Mouse (Mus musculus): ENCODE results near the gene Arl5a. TPM values are rescaled to one million over a fixed set of nuclear protein-coding genes. Genes with fewer than 3 reads are reported as not detected.

Arl5a gene
- polyA plus RNA-seq, 1 experiment from 2014 or later = 31.1 TPM

DNA sequence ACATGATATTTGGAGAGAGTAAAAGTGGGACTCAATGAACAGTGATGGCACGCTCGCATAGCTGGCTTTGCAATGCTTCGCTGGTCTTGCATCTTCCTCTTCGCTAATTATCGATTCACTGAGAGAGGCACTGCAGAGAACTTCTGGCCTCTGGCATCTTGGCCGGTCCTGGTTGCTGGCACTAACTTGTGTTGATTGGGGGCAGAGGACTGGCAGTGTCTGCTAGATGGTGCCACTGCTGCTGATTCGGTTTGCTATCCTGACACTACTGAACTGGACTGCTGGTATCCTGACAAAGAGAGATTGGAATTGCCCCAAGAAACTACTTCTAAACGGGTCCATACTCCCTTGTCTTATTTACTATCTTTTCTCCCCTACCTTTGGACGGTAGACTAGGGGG is 63.6 kb downstream of the Arl5a start:
- Histone ChIP-seq H3K4me1 (replicated peaks; ENCODE audit: control insufficient read depth, insufficient read depth, low read length) (no peaks in the 10 kb centered on the region), H3K4me3 (ENCODE audit: low read depth, low read length) (no peak overlapping the region), H3K27ac (ENCODE audit: low read depth, low read length) (no peak overlapping the region), H3K9me3 (ENCODE audit: control insufficient read depth) (no peaks in the 10 kb centered on the region), H3K4me2 (replicated peaks; ENCODE audit: low read depth) (no peak overlapping the region), H3K9ac (ENCODE audit: low read depth, low read length) (no peak overlapping the region), H3K27me3 (replicated peaks; ENCODE audit: control insufficient read depth, insufficient read depth, low read length) (no peaks in the 10 kb centered on the region), H3K36me3 (ENCODE audit: control insufficient read depth, insufficient read depth) (no peaks in the 10 kb centered on the region)
- ATAC-seq = no peak
- 88% methylated on average over 9 of the region's 9 CpGs for WGBS
- TF ChIP-seq CTCF (IDR thresholded peaks at IDR 0.05; ENCODE audit: low read depth) = no peak

DNA sequence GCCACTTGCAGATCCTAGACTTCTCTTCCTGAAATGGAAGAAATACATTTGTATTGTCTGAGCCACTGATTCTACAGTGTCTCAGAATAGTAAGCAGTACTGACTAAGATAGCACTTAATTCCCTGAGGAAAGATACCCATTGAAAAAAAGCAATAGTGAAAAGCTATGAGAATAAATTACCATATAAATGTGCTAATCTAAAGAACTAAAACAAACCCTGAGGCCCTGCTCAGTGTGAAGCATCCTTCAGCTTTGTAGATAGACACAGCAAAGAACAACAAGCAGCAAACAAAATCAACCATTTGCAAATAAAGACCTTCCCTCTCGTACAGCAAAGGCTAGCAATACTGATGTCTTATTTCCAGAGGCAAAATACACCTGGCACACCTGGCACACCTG is 65.0 kb downstream of the Arl5a start:
- no peak overlapping the region for H3K27ac ChIP-seq (ENCODE audit: low read depth, low read length)
- H3K4me1 ChIP-seq (replicated peaks; ENCODE audit: control insufficient read depth, insufficient read depth, low read length) = no peaks in the 10 kb centered on the region
- H3K9ac ChIP-seq (ENCODE audit: low read depth, low read length) = no peak overlapping the region
- H3K4me3 ChIP-seq (ENCODE audit: low read depth, low read length) = no peak overlapping the region
- no peaks in the 10 kb centered on the region for H3K36me3 ChIP-seq (ENCODE audit: control insufficient read depth, insufficient read depth)
- 82% methylated on average over 1 of the region's 1 CpGs for WGBS
- no peaks in the 10 kb centered on the region for H3K9me3 ChIP-seq (ENCODE audit: control insufficient read depth)
- no peak for ATAC-seq
- H3K4me2 ChIP-seq (replicated peaks; ENCODE audit: low read depth) = no peak overlapping the region
- TF ChIP-seq CTCF (IDR thresholded peaks at IDR 0.05; ENCODE audit: low read depth) = no peak
- no peaks in the 10 kb centered on the region for H3K27me3 ChIP-seq (replicated peaks; ENCODE audit: control insufficient read depth, insufficient read depth, low read length)

DNA sequence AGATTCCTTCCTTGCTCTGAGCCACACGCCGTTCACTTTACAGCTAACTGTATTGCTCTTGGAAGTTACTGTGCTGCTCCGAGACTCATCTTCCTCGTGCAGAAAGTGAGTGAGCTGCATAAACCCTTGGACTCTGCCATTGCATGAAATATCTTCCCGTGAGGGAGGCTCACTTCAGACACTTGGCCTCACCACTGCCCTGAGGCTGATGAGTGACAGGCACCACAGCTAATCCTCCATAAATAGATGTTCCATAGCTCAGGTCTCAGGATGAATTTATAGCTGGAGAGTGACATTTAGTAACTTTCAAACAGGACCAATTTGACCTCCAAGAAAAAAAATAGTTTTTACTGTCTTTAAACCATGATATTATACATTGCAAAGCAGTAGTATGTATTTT is 66.5 kb downstream of the Arl5a start:
- no peak for ATAC-seq
- Histone ChIP-seq H3K9ac (ENCODE audit: low read depth, low read length) (no peak overlapping the region), H3K4me3 (ENCODE audit: low read depth, low read length) (no peak overlapping the region), H3K4me1 (replicated peaks; ENCODE audit: control insufficient read depth, insufficient read depth, low read length) (no peaks in the 10 kb centered on the region), H3K27me3 (replicated peaks; ENCODE audit: control insufficient read depth, insufficient read depth, low read length) (no peaks in the 10 kb centered on the region), H3K4me2 (replicated peaks; ENCODE audit: low read depth) (no peak overlapping the region), H3K27ac (ENCODE audit: low read depth, low read length) (no peak overlapping the region), H3K36me3 (ENCODE audit: control insufficient read depth, insufficient read depth) (no peaks in the 10 kb centered on the region), H3K9me3 (ENCODE audit: control insufficient read depth) (no peaks in the 10 kb centered on the region)
- 76% methylated on average over 5 of the region's 5 CpGs for WGBS
- TF ChIP-seq CTCF (IDR thresholded peaks at IDR 0.05; ENCODE audit: low read depth) = no peak

DNA sequence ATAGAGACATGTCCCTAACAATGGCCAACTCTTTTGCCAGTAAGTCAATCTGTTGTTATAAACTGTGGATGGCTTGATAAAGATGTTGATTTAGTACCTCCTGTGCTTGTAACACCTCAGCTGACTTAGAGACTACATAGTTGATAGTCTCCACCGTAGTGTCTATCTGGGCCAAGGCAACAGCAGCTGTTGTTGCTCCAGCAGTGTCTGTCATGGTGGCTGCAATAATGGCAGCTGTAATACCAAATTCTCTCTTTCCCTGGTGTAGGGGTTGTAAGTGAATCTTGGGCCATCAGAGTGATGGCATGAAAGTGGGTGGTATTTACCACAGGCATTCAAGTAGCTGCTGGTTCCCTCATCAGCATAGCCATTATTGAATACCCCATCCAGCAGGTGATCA is 73.7 kb downstream of the Arl5a start:
- no peak for ATAC-seq
- Histone ChIP-seq H3K4me1 (replicated peaks; ENCODE audit: control insufficient read depth, insufficient read depth, low read length) (no peaks in the 10 kb centered on the region), H3K4me3 (ENCODE audit: low read depth, low read length) (no peak overlapping the region), H3K9me3 (ENCODE audit: control insufficient read depth) (no peaks in the 10 kb centered on the region), H3K36me3 (ENCODE audit: control insufficient read depth, insufficient read depth) (no peaks in the 10 kb centered on the region), H3K27me3 (replicated peaks; ENCODE audit: control insufficient read depth, insufficient read depth, low read length) (no peaks in the 10 kb centered on the region), H3K9ac (ENCODE audit: low read depth, low read length) (no peak overlapping the region), H3K4me2 (replicated peaks; ENCODE audit: low read depth) (no peak overlapping the region), H3K27ac (ENCODE audit: low read depth, low read length) (no peak overlapping the region)
- TF ChIP-seq CTCF (IDR thresholded peaks at IDR 0.05; ENCODE audit: low read depth) = no peak
- 83% methylated on average over 1 of the region's 1 CpGs for WGBS

Other genes with a start within 250 kb of the Arl5a start
- 0.10 and 0.17 TPM in 2 replicates for gene Neb, start 46.4 kb downstream of the Arl5a start, polyA plus RNA-seq (2015; fragmentation: Nextera tagmentation; extraction: Ambion mirVana)

Measured in intestine, postnatal 0 days (tissue).